Mouse (Mus musculus) left cerebral cortex, adult 9 months (tissue): ENCODE results near the gene Rps2.

Experiments
- DNase-seq, 2 experiments: peaks; one replicate each; pipeline ENCODE4 v3.0.0; 2022; ENCODE audit warnings: low spot score in 2 of 2

The Rps2 gene

DNA sequence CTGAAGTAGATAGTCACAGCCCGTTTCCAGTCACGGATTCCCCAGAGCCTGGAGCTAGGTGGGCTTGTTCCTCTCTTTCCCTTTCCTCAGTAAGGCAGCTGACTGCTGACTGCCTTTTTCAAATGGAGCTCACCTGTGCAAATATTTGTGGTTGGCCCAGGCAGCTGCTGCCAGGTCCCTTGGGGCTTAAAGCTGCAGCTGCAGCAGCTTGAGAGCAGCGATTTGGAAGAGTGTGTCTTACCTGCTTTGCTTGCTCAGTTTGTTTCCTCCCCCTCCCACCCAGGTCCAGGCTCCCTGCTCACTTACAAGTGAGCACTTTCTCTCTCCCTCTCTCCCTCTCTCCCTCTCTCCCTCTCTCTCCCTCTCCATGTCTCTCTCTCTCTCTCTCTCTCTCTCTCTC, 51.2 kb downstream of the Rps2 start:
- DNase-seq: no peak
